In genomic region chr8:70607898-70608748, GRCm38 (mm10) we compare ENCODE assay signal across 1 mouse cellular context.
TF ChIP-seq lines count a peak whose summit lies in the region.

No protein-coding gene starts in this region.

TF ChIP-seq in MEL, 35 proteins besides CTCF, POLR2A, EP300 and RAD21 (continued from another document):
- peak; percentile 48; the same call in 1 of the 2 replicates for TF ChIP-seq ELF1 (IDR thresholded peaks at IDR 0.05; ENCODE audit: low read depth, low read length)
- no peak for TF ChIP-seq ZNF384 (IDR thresholded peaks at IDR 0.05; ENCODE audit: low read depth, low read length)
- TF ChIP-seq TCF12 (IDR thresholded peaks at IDR 0.05; ENCODE audit: low read depth, low read length), result no peak
- TF ChIP-seq JUND (IDR thresholded peaks at IDR 0.05; ENCODE audit: low read depth, low read length), result no peak
- TF ChIP-seq NRF1 (IDR thresholded peaks at IDR 0.05; ENCODE audit: insufficient read depth, low read depth, low read length, poor library complexity, severe bottlenecking), result peak; percentile 71
- TF ChIP-seq MYB (IDR thresholded peaks at IDR 0.05; ENCODE audit: low read depth, low read length), result no peak
- TF ChIP-seq TAL1 (IDR thresholded peaks at IDR 0.05; ENCODE audit: low read length), result no peak
